Mouse (Mus musculus) embryonic fibroblast, embryonic 13.5 days (primary cell): Measurements from ENCODE around the gene Mael.

ENCODE experiments used
- CTCF ChIP-seq: IDR thresholded peaks from 2 replicates; pipeline ENCODE4 v1.5.1; 2011; ENCODE audit warnings: mild to moderate bottlenecking, control low read depth, low read length, moderate library complexity, borderline replicate concordance; ENCODE audit not compliant: insufficient read depth
- POLR2A ChIP-seq: IDR thresholded peaks from 2 replicates; pipeline ENCODE4 v1.6.1; 2011; ENCODE audit warnings: low read depth, mild to moderate bottlenecking, control low read depth, low read length, moderate library complexity

GRCm38 (mm10) chr1:166151341-166151740 lies 87.2 kb downstream of the Mael start:
- no peak for TF ChIP-seq POLR2A
- no peak for TF ChIP-seq CTCF
